Comparison of ENCODE assay signal across 21 mouse cellular contexts in genomic region chr15:78752991-78753390, GRCm38 (mm10). TPM values are rescaled to one million over a fixed set of nuclear protein-coding genes. Genes with fewer than 3 reads are reported as not detected.
A peak's percentile ranks its signal among the peaks of the same experiment; 100 is the strongest.
DNase-seq lines count a peak whose midpoint lies in the region; ATAC-seq and TF ChIP-seq lines count a peak whose summit lies in the region.
"Had no signal": no experiment of that assay in that cellular context is flagged by ENCODE, and none has a peak within 500 bp of the region (broad histone marks: within the 10 kb centered on the region; RNA-seq: fewer than 3 reads in every experiment).

No protein-coding gene starts in this region.

- no peak for ATAC-seq in kidney, postnatal 0 days (replicated peaks; ENCODE audit: low FRiP score, low read depth)
- ATAC-seq in intestine, embryonic 15.5 days: no peak
- ATAC-seq: forebrain, embryonic 15.5 days; intestine, embryonic 16.5 days; Patski had no signal

- no peaks in the 10 kb centered on the region for H3K36me3 ChIP-seq in kidney, postnatal 0 days (ENCODE audit: insufficient read depth, low read length)
- no peaks in the 10 kb centered on the region for H3K36me3 ChIP-seq in intestine, embryonic 15.5 days
- H3K36me3 ChIP-seq: embryonic facial prominence, embryonic 12.5 days; forebrain, embryonic 15.5 days; G1E had no signal

- peak; percentile 47 for DNase-seq in kidney, postnatal 0 days (ENCODE audit: low spot score)
- DNase-seq in kidney, adult 9 months: no peak
- peak; percentile 65 for DNase-seq in R1 (ENCODE audit: low read depth, low spot score)
- peak; percentile 33 for DNase-seq in forelimb bud, embryonic 11.5 days (ENCODE audit: low read depth, low spot score)
- no peak for DNase-seq in adrenal gland, adult 8-10 months
- no peak for DNase-seq in left cerebral cortex, adult 8-10 months (ENCODE audit: low spot score in 2 of 2)
- DNase-seq: adrenal gland, postnatal 10 days; cerebellum, adult 2 months; cerebellum, postnatal 14 days; gastrocnemius, postnatal 10 days; heart, adult 2 months had no signal

- H3K4me1 ChIP-seq in kidney, postnatal 0 days (replicated peaks; ENCODE audit: insufficient read depth, low read length): no peaks in the 10 kb centered on the region
- no peaks in the 10 kb centered on the region for H3K4me1 ChIP-seq in intestine, embryonic 15.5 days (replicated peaks)
- H3K4me1 ChIP-seq: embryonic facial prominence, embryonic 12.5 days had no signal

- H3K27ac ChIP-seq in kidney, postnatal 0 days: no peak overlapping the region
- no peak overlapping the region for H3K27ac ChIP-seq in intestine, embryonic 15.5 days
- H3K27ac ChIP-seq: embryonic facial prominence, embryonic 12.5 days; forebrain, embryonic 15.5 days; heart, adult 2 months; hindbrain, embryonic 14.5 days had no signal

- no peaks in the 10 kb centered on the region for H3K9me3 ChIP-seq in kidney, postnatal 0 days (replicated peaks; ENCODE audit: low read length)
- no peaks in the 10 kb centered on the region for H3K9me3 ChIP-seq in intestine, embryonic 15.5 days
- H3K9me3 ChIP-seq: embryonic facial prominence, embryonic 12.5 days; forebrain, embryonic 15.5 days; hindbrain, embryonic 10.5 days had no signal

- TF ChIP-seq CTCF in kidney, postnatal 0 days (IDR thresholded peaks at IDR 0.05; ENCODE audit: low read depth): no peak

- H3K4me2 ChIP-seq in kidney, postnatal 0 days (ENCODE audit: low read length): no peak overlapping the region
- H3K4me2 ChIP-seq in intestine, embryonic 15.5 days (replicated peaks): no peak overlapping the region
- H3K4me2 ChIP-seq: embryonic facial prominence, embryonic 12.5 days; forebrain, embryonic 15.5 days; heart, embryonic 11.5 days; hindbrain, embryonic 14.5 days had no signal

- H3K4me3 ChIP-seq in kidney, postnatal 0 days (replicated peaks; ENCODE audit: low read depth, low read length): no peak overlapping the region
- no peak overlapping the region for H3K4me3 ChIP-seq in intestine, embryonic 15.5 days (replicated peaks)
- H3K4me3 ChIP-seq: embryonic facial prominence, embryonic 12.5 days; forebrain, embryonic 15.5 days; heart, adult 2 months; hindbrain, embryonic 10.5 days had no signal

- H3K27me3 ChIP-seq in kidney, postnatal 0 days (ENCODE audit: insufficient read depth, low read length): no peaks in the 10 kb centered on the region
- no peaks in the 10 kb centered on the region for H3K27me3 ChIP-seq in intestine, embryonic 15.5 days (replicated peaks)
- H3K27me3 ChIP-seq: CH12.LX; embryonic facial prominence, embryonic 12.5 days; forebrain, embryonic 15.5 days; Patski had no signal

- H3K9ac ChIP-seq in kidney, postnatal 0 days (ENCODE audit: low read depth, low read length): no peak overlapping the region
- H3K9ac ChIP-seq in intestine, embryonic 15.5 days: no peak overlapping the region
- H3K9ac ChIP-seq: embryonic facial prominence, embryonic 12.5 days; forebrain, embryonic 15.5 days; hindbrain, embryonic 14.5 days had no signal

RNA-seq across cellular contexts. Expression of gene Mfng, which starts 20.3 kb away (rescaled TPM):
- polyA plus RNA-seq in kidney, postnatal 0 days (2015; fragmentation: Nextera tagmentation; extraction: Ambion mirVana): 18.8 and 18.9 TPM in 2 replicates
- 19.7 and 20.4 TPM in 2 replicates for polyA plus RNA-seq in intestine, embryonic 15.5 days (2015; fragmentation: Nextera tagmentation; extraction: Ambion mirVana)
- total RNA-seq in adrenal gland, adult 8-10 months (2022): 10 to 100 TPM; 12.3 to 25.8 (median 20.7) TPM
- total RNA-seq in left cerebral cortex, adult 8-10 months (2022): 1 to 10 TPM; 4.2 to 8.9 (median 6.4) TPM
- total RNA-seq: G1E had no signal
- polyA plus RNA-seq: G1E, Patski had no signal

RNA-seq across cellular contexts. Expression of gene Elfn2, which starts 34.4 kb away (rescaled TPM):
- 0.10 and 0.13 TPM in 2 replicates for polyA plus RNA-seq in kidney, postnatal 0 days (2015; fragmentation: Nextera tagmentation; extraction: Ambion mirVana)
- polyA plus RNA-seq in intestine, embryonic 15.5 days (2015; fragmentation: Nextera tagmentation; extraction: Ambion mirVana): 0.08 and 0.29 TPM in 2 replicates
- 1 to 10 TPM; 4.1 to 7.4 (median 5.5) TPM for total RNA-seq in adrenal gland, adult 8-10 months (2022)
- 100 to 1,000 TPM; 136 to 151 (median 145) TPM for total RNA-seq in left cerebral cortex, adult 8-10 months (2022)
- total RNA-seq: CH12.LX had no signal
- polyA plus RNA-seq: G1E; heart, embryonic 11.5 days had no signal

RNA-seq across cellular contexts. Expression of gene Card10, which starts 49.9 kb away (rescaled TPM):
- polyA plus RNA-seq in kidney, postnatal 0 days (2015; fragmentation: Nextera tagmentation; extraction: Ambion mirVana): 8.2 and 9.2 TPM in 2 replicates
- polyA plus RNA-seq in intestine, embryonic 15.5 days (2015; fragmentation: Nextera tagmentation; extraction: Ambion mirVana): 6.9 and 7.3 TPM in 2 replicates
- 10 to 100 TPM in 1 of 4 experiments, 1 to 10 TPM in 3; 6.6 to 10.0 (median 8.1) TPM for total RNA-seq in adrenal gland, adult 8-10 months (2022)
- 1 to 10 TPM; 4.9 to 5.4 (median 5.0) TPM for total RNA-seq in left cerebral cortex, adult 8-10 months (2022)
- total RNA-seq: G1E had no signal
- polyA plus RNA-seq: G1E had no signal

Comparison
In these comparisons a context has a peak if more than half of its experiments do, and no peak if none do; other contexts are left out.
1. DNase-seq: peak in kidney, postnatal 0 days (single experiment), R1 (single experiment) and forelimb bud, embryonic 11.5 days (single experiment); none in kidney, adult 9 months (single experiment), adrenal gland, adult 8-10 months (single experiment) and left cerebral cortex, adult 8-10 months (0 of 2).
2. RNA of gene Elfn2, which starts 34.4 kb away (total RNA-seq): 136 to 151 TPM in left cerebral cortex, adult 8-10 months; 4.1 to 7.4 TPM in adrenal gland, adult 8-10 months; every median in the first group is over 10 times any median in the second.